Mouse (Mus musculus): ENCODE measurements around the gene Ufsp2. TPM values are rescaled to one million over a fixed set of nuclear protein-coding genes. Genes with fewer than 3 reads are reported as not detected.

Ufsp2 gene
- total and polyA plus RNA-seq, 3 experiments, result 45.0 to 58.9 TPM; not detected in 1

DNA sequence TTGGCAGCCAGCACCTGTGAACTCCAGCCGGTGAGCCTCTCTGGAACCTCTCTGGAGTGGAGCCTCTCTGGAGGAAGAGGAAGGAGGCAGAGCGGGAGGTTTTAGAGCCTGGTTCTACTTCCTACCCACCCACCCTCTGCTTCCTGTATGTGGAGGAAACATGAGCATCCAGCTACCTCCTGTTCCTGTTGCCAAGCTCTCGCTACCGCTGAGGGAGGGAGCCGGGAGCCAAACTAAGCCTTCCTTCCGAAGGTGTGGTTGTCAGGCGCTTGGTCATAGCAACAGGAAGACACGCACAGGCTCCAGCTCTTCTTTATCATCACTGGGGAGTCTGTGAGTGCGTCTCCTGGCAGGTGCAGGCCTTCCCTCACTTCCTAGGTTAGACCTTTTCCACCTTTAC is 46.9 kb downstream of the Ufsp2 start:
- no peak for DNase-seq (ENCODE audit: low read depth, low spot score)
- no peak overlapping the region for H3K9ac ChIP-seq (ENCODE audit: control insufficient read depth, low read depth, low read length, poor library complexity, severe bottlenecking)
- no peaks in the 10 kb centered on the region for H3K27me3 ChIP-seq (ENCODE audit: control insufficient read depth in 1 of 2, insufficient read depth in 2 of 2, low read length in 2 of 2)
- no peak overlapping the region for H3K27ac ChIP-seq (ENCODE audit: control insufficient read depth, low read depth, low read length)
- no peaks in the 10 kb centered on the region for H3K9me3 ChIP-seq (replicated peaks; ENCODE audit: insufficient read depth, low read length)
- no peaks in the 10 kb centered on the region for H3K79me2 ChIP-seq (ENCODE audit: control insufficient read depth, insufficient read depth, low read length, poor library complexity)
- TF ChIP-seq UBTF (IDR thresholded peaks at IDR 0.05; ENCODE audit: borderline replicate concordance, insufficient read depth, low read depth, low read length), result no peak
- H3K36me3 ChIP-seq (ENCODE audit: control insufficient read depth in 1 of 2, insufficient read depth in 2 of 2, low read length in 2 of 2), result no peaks in the 10 kb centered on the region
- H3K4me1 ChIP-seq (ENCODE audit: control insufficient read depth in 1 of 2, insufficient read depth in 2 of 2, low read length in 2 of 2), result no peaks in the 10 kb centered on the region
- no peak overlapping the region for H3K4me3 ChIP-seq (ENCODE audit: control insufficient read depth in 1 of 2, insufficient read depth in 1 of 2, low read depth in 2 of 2, low read length in 2 of 2)

GRCm38 (mm10) chr8:46022758-46023157 is 47.4 kb downstream of the Ufsp2 start:
- Histone ChIP-seq H3K9me3 (replicated peaks; ENCODE audit: insufficient read depth, low read length) (no peaks in the 10 kb centered on the region), H3K36me3 (ENCODE audit: control insufficient read depth in 1 of 2, insufficient read depth in 2 of 2, low read length in 2 of 2) (no peaks in the 10 kb centered on the region), H3K27me3 (ENCODE audit: control insufficient read depth in 1 of 2, insufficient read depth in 2 of 2, low read length in 2 of 2) (no peaks in the 10 kb centered on the region), H3K79me2 (ENCODE audit: control insufficient read depth, insufficient read depth, low read length, poor library complexity) (no peaks in the 10 kb centered on the region), H3K9ac (ENCODE audit: control insufficient read depth, low read depth, low read length, poor library complexity, severe bottlenecking) (no peak overlapping the region), H3K4me3 (ENCODE audit: control insufficient read depth in 1 of 2, insufficient read depth in 1 of 2, low read depth in 2 of 2, low read length in 2 of 2) (no peak overlapping the region), H3K4me1 (ENCODE audit: control insufficient read depth in 1 of 2, insufficient read depth in 2 of 2, low read length in 2 of 2) (no peaks in the 10 kb centered on the region), H3K27ac (ENCODE audit: control insufficient read depth, low read depth, low read length) (no peak overlapping the region)
- TF ChIP-seq MYC (IDR thresholded peaks at IDR 0.05; ENCODE audit: low read depth, low read length) (no peak), GATA1 (IDR thresholded peaks at IDR 0.05; ENCODE audit: low read depth, low read length) (no peak), NRF1 (IDR thresholded peaks at IDR 0.05; ENCODE audit: insufficient read depth, low read depth, low read length, poor library complexity, severe bottlenecking) (no peak), TCF12 (IDR thresholded peaks at IDR 0.05; ENCODE audit: low read depth, low read length) (no peak), CTCF (IDR thresholded peaks at IDR 0.05 in 2 of 3, conservative IDR thresholded peaks at IDR 0.05 in 1 of 3; ENCODE audit: control insufficient read depth in 1 of 3, insufficient read depth in 1 of 3, low read depth in 2 of 3, low read length in 3 of 3, poor library complexity in 1 of 3, severe bottlenecking in 1 of 3) (no peak), MXI1 (IDR thresholded peaks at IDR 0.05; ENCODE audit: low read depth, low read length) (no peak), USF2 (IDR thresholded peaks at IDR 0.05; ENCODE audit: borderline replicate concordance in 1 of 2, insufficient read depth in 1 of 2, low read depth in 1 of 2, low read length in 2 of 2) (no peak), MYB (IDR thresholded peaks at IDR 0.05; ENCODE audit: low read depth, low read length) (no peak), RAD21 (IDR thresholded peaks at IDR 0.05; ENCODE audit: low read depth, low read length) (no peak), CHD1 (IDR thresholded peaks at IDR 0.05; ENCODE audit: low read depth, low read length) (no peak), RCOR1 (IDR thresholded peaks at IDR 0.05; ENCODE audit: low read depth, low read length) (no peak), USF1 (IDR thresholded peaks at IDR 0.05; ENCODE audit: low read depth, low read length) (no peak), POLR2AphosphoS2 (IDR thresholded peaks at IDR 0.05; ENCODE audit: low read length) (no peak), KAT2A (conservative IDR thresholded peaks at IDR 0.05; ENCODE audit: low read depth, low read length) (no peak), MAZ (IDR thresholded peaks at IDR 0.05; ENCODE audit: low read depth, low read length) (no peak), CHD2 (IDR thresholded peaks at IDR 0.05; ENCODE audit: low read length) (no peak), NELFE (IDR thresholded peaks at IDR 0.05; ENCODE audit: low read depth, low read length) (no peak), E2F4 (IDR thresholded peaks at IDR 0.05; ENCODE audit: borderline replicate concordance, low read depth, low read length) (no peak), ZC3H11A (IDR thresholded peaks at IDR 0.05; ENCODE audit: low read depth, low read length) (no peak)
- DNase-seq (ENCODE audit: low read depth, low spot score), result no peak
